10 mouse cellular contexts compared by ENCODE assay signal in the genomic region with DNA sequence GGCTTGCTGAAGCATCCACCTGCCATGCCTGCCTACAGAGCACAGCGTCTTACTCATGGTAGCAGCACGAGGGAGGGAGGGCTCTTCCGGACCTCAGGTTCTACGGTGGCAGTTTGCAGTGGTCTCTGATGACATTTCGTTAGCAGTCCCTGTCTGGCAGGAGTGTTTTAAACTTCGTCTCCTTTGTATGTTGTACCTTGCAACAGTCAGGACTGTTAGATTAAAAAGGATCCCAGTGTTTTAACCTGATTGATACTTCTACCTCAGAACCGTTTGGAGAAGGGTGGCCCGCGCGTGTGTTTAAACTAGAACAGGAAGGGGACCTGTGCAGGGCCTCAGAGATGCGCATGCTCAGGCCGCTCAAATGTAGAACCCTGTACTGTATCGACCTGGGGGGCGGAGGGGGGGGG. TPM values are rescaled to one million over a fixed set of nuclear protein-coding genes. Genes with fewer than 3 reads are reported as not detected.
A peak's percentile ranks its signal among the peaks of the same experiment; 100 is the strongest.
DNase-seq lines count a peak whose midpoint lies in the region; ATAC-seq and TF ChIP-seq lines count a peak whose summit lies in the region.
"Had no signal": no experiment of that assay in that cellular context is flagged by ENCODE, and none has a peak within 500 bp of the region (broad histone marks: within the 10 kb centered on the region; RNA-seq: fewer than 3 reads in every experiment).

No protein-coding gene starts in this region.

- H3K36me3 ChIP-seq in lung, embryonic 14.5 days (ENCODE audit: insufficient read depth): no peaks in the 10 kb centered on the region
- H3K36me3 ChIP-seq in stomach, embryonic 14.5 days (ENCODE audit: control insufficient read depth, insufficient read depth, low read length): no peaks in the 10 kb centered on the region
- no peaks in the 10 kb centered on the region for H3K36me3 ChIP-seq in midbrain, embryonic 16.5 days (ENCODE audit: control insufficient read depth, insufficient read depth, low read length)
- no peaks in the 10 kb centered on the region for H3K36me3 ChIP-seq in hindbrain, embryonic 11.5 days (ENCODE audit: control insufficient read depth, insufficient read depth, low read length)

- no peak overlapping the region for H3K9ac ChIP-seq in lung, embryonic 14.5 days
- H3K9ac ChIP-seq in stomach, embryonic 14.5 days (replicated peaks; ENCODE audit: low read depth, low read length): no peak overlapping the region
- H3K9ac ChIP-seq in midbrain, embryonic 16.5 days (ENCODE audit: low read depth, low read length): no peak overlapping the region
- no peak overlapping the region for H3K9ac ChIP-seq in hindbrain, embryonic 11.5 days (ENCODE audit: low read depth, low read length)

- TF ChIP-seq CTCF in lung, embryonic 14.5 days (IDR thresholded peaks at IDR 0.05; ENCODE audit: low read depth): no peak

- peak; percentile 6 for DNase-seq in adrenal gland, adult 2 months
- DNase-seq in adrenal gland, postnatal 25 days: no peak
- no peak for DNase-seq in lung, embryonic 14.5 days
- no peak for DNase-seq in hindbrain, embryonic 11.5 days (ENCODE audit: low spot score)
- no peak for DNase-seq in kidney, postnatal 36 days

- no peaks in the 10 kb centered on the region for H3K9me3 ChIP-seq in lung, embryonic 14.5 days (ENCODE audit: low read depth, low read length)
- H3K9me3 ChIP-seq in stomach, embryonic 14.5 days (ENCODE audit: control insufficient read depth, low read depth, low read length): no peaks in the 10 kb centered on the region
- no peaks in the 10 kb centered on the region for H3K9me3 ChIP-seq in midbrain, embryonic 16.5 days (replicated peaks; ENCODE audit: control insufficient read depth, low read length, poor library complexity, severe bottlenecking)
- no peaks in the 10 kb centered on the region for H3K9me3 ChIP-seq in hindbrain, embryonic 11.5 days (ENCODE audit: control insufficient read depth, low read length)

- H3K4me2 ChIP-seq in lung, embryonic 14.5 days: peak overlapping the region; percentile 35
- no peak overlapping the region for H3K4me2 ChIP-seq in stomach, embryonic 14.5 days (replicated peaks; ENCODE audit: low read depth, low read length)
- no peak overlapping the region for H3K4me2 ChIP-seq in midbrain, embryonic 16.5 days (ENCODE audit: low read length)
- H3K4me2 ChIP-seq in hindbrain, embryonic 11.5 days (replicated peaks; ENCODE audit: low read depth, low read length): no peak overlapping the region

- no peaks in the 10 kb centered on the region for H3K27me3 ChIP-seq in lung, embryonic 14.5 days (ENCODE audit: insufficient read depth, low read length)
- no peaks in the 10 kb centered on the region for H3K27me3 ChIP-seq in stomach, embryonic 14.5 days (ENCODE audit: control insufficient read depth, insufficient read depth, low read length)
- H3K27me3 ChIP-seq in midbrain, embryonic 16.5 days (ENCODE audit: control insufficient read depth, insufficient read depth, low read depth, low read length): no peaks in the 10 kb centered on the region
- H3K27me3 ChIP-seq in hindbrain, embryonic 11.5 days (ENCODE audit: control insufficient read depth, insufficient read depth, low read length): no peaks in the 10 kb centered on the region

- WGBS in lung, embryonic 14.5 days: 57% methylated on average over 14 of the region's 14 CpGs
- WGBS in stomach, embryonic 14.5 days: 74% methylated on average over 14 of the region's 14 CpGs
- WGBS in midbrain, embryonic 16.5 days: 88% methylated on average over 14 of the region's 14 CpGs
- WGBS in hindbrain, embryonic 11.5 days: 83% methylated on average over 14 of the region's 14 CpGs

- no peaks in the 10 kb centered on the region for H3K4me1 ChIP-seq in brown adipose tissue, adult 24 weeks (ENCODE audit: control insufficient read depth, insufficient read depth, insufficient read length, low read length)
- H3K4me1 ChIP-seq in lung, embryonic 14.5 days (ENCODE audit: insufficient read depth): no peaks in the 10 kb centered on the region
- H3K4me1 ChIP-seq in stomach, embryonic 14.5 days (ENCODE audit: control insufficient read depth, insufficient read depth, low read length): 0 out of 2 replicates have a peak, but pooled peaks cover 6% of the 10 kb centered on the region
- no peaks in the 10 kb centered on the region for H3K4me1 ChIP-seq in midbrain, embryonic 16.5 days (ENCODE audit: control insufficient read depth, insufficient read depth, low read length)
- no peaks in the 10 kb centered on the region for H3K4me1 ChIP-seq in hindbrain, embryonic 11.5 days (replicated peaks; ENCODE audit: control insufficient read depth, insufficient read depth, low read length)

- H3K4me3 ChIP-seq in brown adipose tissue, adult 24 weeks (ENCODE audit: insufficient read depth, low read depth, low read length): peak overlapping the region; percentile 56
- peak overlapping the region; percentile 1; the same call in 1 of the 2 replicates for H3K4me3 ChIP-seq in lung, embryonic 14.5 days (ENCODE audit: low read depth, low read length)
- no peak overlapping the region for H3K4me3 ChIP-seq in stomach, embryonic 14.5 days (ENCODE audit: low read depth, low read length)
- no peak overlapping the region for H3K4me3 ChIP-seq in midbrain, embryonic 16.5 days (ENCODE audit: low read depth, low read length)
- H3K4me3 ChIP-seq in hindbrain, embryonic 11.5 days (ENCODE audit: low read depth, low read length): no peak overlapping the region

- peak overlapping the region; percentile 75 for H3K27ac ChIP-seq in brown adipose tissue, adult 24 weeks (replicated peaks; ENCODE audit: low read depth, low read length)
- peak overlapping the region; percentile 6; the same call in 1 of the 2 replicates for H3K27ac ChIP-seq in lung, embryonic 14.5 days (ENCODE audit: low read depth)
- no peak overlapping the region for H3K27ac ChIP-seq in stomach, embryonic 14.5 days (ENCODE audit: low read length)
- H3K27ac ChIP-seq in midbrain, embryonic 16.5 days (ENCODE audit: low read length): no peak overlapping the region
- H3K27ac ChIP-seq in hindbrain, embryonic 11.5 days (ENCODE audit: low read depth, low read length): no peak overlapping the region

- peak; percentile 64; the same call in 1 of the 2 replicates for ATAC-seq in lung, embryonic 14.5 days (ENCODE audit: insufficient read depth)
- ATAC-seq in stomach, embryonic 14.5 days (ENCODE audit: insufficient number of reproducible peaks, insufficient read depth, low FRiP score, low read depth): 0 out of 2 replicates have a peak, but pooled peaks have one; percentile 56
- no peak for ATAC-seq in midbrain, embryonic 16.5 days
- no peak for ATAC-seq in hindbrain, embryonic 11.5 days (ENCODE audit: low FRiP score)

RNA-seq across cellular contexts. Expression of a gene that starts 47.5 kb away (rescaled TPM):
- 10 to 100 TPM; 17.1 to 29.1 TPM for total RNA-seq in adrenal gland, adult 2 months (2021)
- polyA plus RNA-seq in adrenal gland, adult 2 months (2012; rRNA removed): 1.2 and 1.4 TPM in 2 replicates
- total RNA-seq in adrenal gland, postnatal 25 days (2021): 8.9 and 11.1 TPM in 2 replicates
- polyA plus RNA-seq in brown adipose tissue, adult 24 weeks (2012; ENCODE audit: insufficient read depth, insufficient read length, missing spikeins): 13.4 and 14.5 TPM in 2 replicates
- 49.7 and 55.6 TPM in 2 replicates for polyA plus RNA-seq in lung, embryonic 14.5 days (2014; fragmentation: Nextera tagmentation; extraction: Ambion mirVana)
- polyA plus RNA-seq in stomach, embryonic 14.5 days (2014; fragmentation: Nextera tagmentation; extraction: Ambion mirVana): 47.0 and 59.7 TPM in 2 replicates
- 12.1 and 13.4 TPM in 2 replicates for polyA plus RNA-seq in midbrain, embryonic 16.5 days (2015; fragmentation: Nextera tagmentation; extraction: Ambion mirVana)
- polyA plus RNA-seq in hindbrain, embryonic 11.5 days (2014; fragmentation: Nextera tagmentation; extraction: Ambion mirVana): 25.4 and 26.3 TPM in 2 replicates

RNA-seq across cellular contexts. Expression of a gene that starts 47.7 kb away (rescaled TPM):
- not detected for total RNA-seq in adrenal gland, adult 2 months (2021)
- polyA plus RNA-seq in adrenal gland, adult 2 months (2012; rRNA removed): not detected in 2 replicates
- not detected in 2 replicates for total RNA-seq in adrenal gland, postnatal 25 days (2021)
- polyA plus RNA-seq in brown adipose tissue, adult 24 weeks (2012; ENCODE audit: insufficient read depth, insufficient read length, missing spikeins): not detected in 2 replicates
- polyA plus RNA-seq in lung, embryonic 14.5 days (2014; fragmentation: Nextera tagmentation; extraction: Ambion mirVana): 0.07 and 0.09 TPM in 2 replicates
- polyA plus RNA-seq in stomach, embryonic 14.5 days (2014; fragmentation: Nextera tagmentation; extraction: Ambion mirVana): not detected in 2 replicates
- polyA plus RNA-seq in midbrain, embryonic 16.5 days (2015; fragmentation: Nextera tagmentation; extraction: Ambion mirVana): not detected in 2 replicates
- polyA plus RNA-seq in hindbrain, embryonic 11.5 days (2014; fragmentation: Nextera tagmentation; extraction: Ambion mirVana): 0.15 and 0.21 TPM in 2 replicates
- total RNA-seq: gastrocnemius, adult 8-10 months; layer of hippocampus, adult 18-20 months had no signal

Comparison
In these comparisons a context has a peak if more than half of its experiments do, and no peak if none do; other contexts are left out.
1. H3K27ac ChIP-seq: peak in brown adipose tissue, adult 24 weeks (single experiment) and lung, embryonic 14.5 days (single experiment); none in stomach, embryonic 14.5 days (single experiment), midbrain, embryonic 16.5 days (single experiment) and hindbrain, embryonic 11.5 days (single experiment).
2. H3K4me3 ChIP-seq: peak in brown adipose tissue, adult 24 weeks (single experiment) and lung, embryonic 14.5 days (single experiment); none in stomach, embryonic 14.5 days (single experiment), midbrain, embryonic 16.5 days (single experiment) and hindbrain, embryonic 11.5 days (single experiment).
3. ATAC-seq: peak in lung, embryonic 14.5 days (single experiment) and stomach, embryonic 14.5 days (single experiment); none in midbrain, embryonic 16.5 days (single experiment) and hindbrain, embryonic 11.5 days (single experiment).